Mouse (Mus musculus): ENCODE data around the gene Wdr60.

DNA sequence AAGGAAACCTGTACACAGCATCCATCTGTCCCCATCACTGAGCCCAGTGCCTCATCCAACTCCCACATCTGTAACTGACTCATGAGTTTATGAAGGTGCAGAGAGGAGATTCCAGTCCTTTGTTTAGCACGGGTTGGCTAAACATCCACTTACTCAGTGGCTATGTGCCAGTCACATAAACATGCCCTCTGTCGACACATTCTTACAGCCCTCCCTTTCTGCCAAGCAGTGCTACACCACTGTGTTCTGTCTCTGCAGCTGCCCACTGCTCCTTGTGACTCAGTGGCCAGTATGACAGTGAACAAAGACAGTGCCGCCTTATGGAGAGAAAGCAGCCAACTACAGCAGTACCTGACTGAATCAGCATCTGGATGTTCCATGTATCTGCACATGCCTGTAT is 57.1 kb downstream of the Wdr60 start:
- TF ChIP-seq CTCF (IDR thresholded peaks at IDR 0.05; ENCODE audit: low read depth, low read length), result no peak
- no peak for TF ChIP-seq GATA1 (IDR thresholded peaks at IDR 0.05; ENCODE audit: borderline replicate concordance, low read length)
